In genomic region chr10:19502874-19503273, GRCm38 (mm10) we compare ENCODE assay signal across 16 mouse cellular contexts.
"Had no signal": no experiment of that assay in that cellular context is flagged by ENCODE, and none has a peak within 500 bp of the region (broad histone marks: within the 10 kb centered on the region; RNA-seq: fewer than 3 reads in every experiment).

No protein-coding gene starts in this region.

- H3K4me1 ChIP-seq: limb, embryonic 15.5 days; liver, embryonic 12.5 days; midbrain, embryonic 10.5 days; neural tube, embryonic 15.5 days had no signal

- ATAC-seq: liver, embryonic 12.5 days had no signal

- H3K27me3 ChIP-seq: limb, embryonic 15.5 days; liver, embryonic 12.5 days had no signal

- H3K9me3 ChIP-seq: limb, embryonic 15.5 days; liver, embryonic 12.5 days; midbrain, embryonic 10.5 days; neural tube, embryonic 15.5 days had no signal

- H3K4me2 ChIP-seq: limb, embryonic 15.5 days; liver, embryonic 12.5 days; lung, embryonic 14.5 days; neural tube, embryonic 15.5 days had no signal

- H3K27ac ChIP-seq: left cerebral cortex, adult 2 months; limb, embryonic 15.5 days; liver, embryonic 12.5 days; midbrain, embryonic 10.5 days; neural tube, embryonic 15.5 days had no signal

- H3K9ac ChIP-seq: limb, embryonic 15.5 days; liver, embryonic 12.5 days; lung, embryonic 14.5 days; neural tube, embryonic 15.5 days had no signal

- H3K4me3 ChIP-seq: left cerebral cortex, adult 2 months; limb, embryonic 15.5 days; liver, embryonic 12.5 days; midbrain, embryonic 10.5 days; myocyte; neural tube, embryonic 15.5 days had no signal

- H3K36me3 ChIP-seq: limb, embryonic 15.5 days; liver, embryonic 12.5 days; midbrain, embryonic 10.5 days; neural tube, embryonic 15.5 days had no signal

- DNase-seq: kidney, adult 11 months; kidney, adult 9 months; kidney, postnatal 10 days; lung, embryonic 14.5 days; lung, postnatal 10 days; lung, postnatal 4 days; midbrain, embryonic 14.5 days; right cerebral cortex, adult 18-20 months; right cerebral cortex, postnatal 25 days; thymus, postnatal 14 days had no signal
